Comparison of ENCODE assay signal across 1 mouse cellular context in the genomic region with DNA sequence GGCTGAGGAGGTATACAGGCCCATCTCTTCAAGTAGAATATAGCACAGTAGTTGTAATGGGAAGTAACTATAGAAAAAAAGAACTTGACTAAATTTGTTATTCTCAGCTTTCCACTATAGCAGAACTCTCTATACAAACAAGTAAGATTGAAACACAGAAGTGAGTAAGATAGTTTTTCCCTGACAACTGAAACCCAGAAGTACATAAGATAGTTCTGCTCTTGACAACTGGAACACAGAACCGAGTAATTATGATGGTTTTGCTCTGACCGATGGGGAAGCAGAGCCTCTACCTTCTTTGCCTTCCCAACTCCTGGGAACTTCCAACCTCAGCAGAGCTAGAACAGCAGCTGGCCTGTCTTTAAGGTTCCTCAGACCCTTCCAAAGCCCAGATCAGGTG.
TF ChIP-seq lines count a peak whose summit lies in the region.

No protein-coding gene starts in this region.

TF ChIP-seq in myocyte, 11 proteins besides CTCF, POLR2A, EP300 and RAD21:
- TF ChIP-seq USF1 (IDR thresholded peaks at IDR 0.05; ENCODE audit: low read depth), result no peak
- no peak for TF ChIP-seq TCF3 (IDR thresholded peaks at IDR 0.05; ENCODE audit: insufficient read length, low read depth)
